ENCODE assay signal across 9 mouse cellular contexts in genomic region chr11:53486822-53487594, GRCm38 (mm10). TPM values are rescaled to one million over a fixed set of nuclear protein-coding genes. Genes with fewer than 3 reads are reported as not detected.
DNase-seq lines count a peak whose midpoint lies in the region; ATAC-seq and TF ChIP-seq lines count a peak whose summit lies in the region.
"Had no signal": no experiment of that assay in that cellular context is flagged by ENCODE, and none has a peak within 500 bp of the region (broad histone marks: within the 10 kb centered on the region; RNA-seq: fewer than 3 reads in every experiment).

No protein-coding gene starts in this region.

- peaks cover 56% of the 10 kb centered on the region for H3K27me3 ChIP-seq in forebrain, embryonic 12.5 days
- no peaks in the 10 kb centered on the region for H3K27me3 ChIP-seq in kidney, postnatal 0 days (ENCODE audit: insufficient read depth, low read length)

- DNase-seq in frontal cortex, postnatal 25 days (ENCODE audit: low spot score in 2 of 2) = no peak
- peak; percentile 60 for DNase-seq in ZHBTc4 (ENCODE audit: low read depth, low spot score)
- DNase-seq in kidney, postnatal 0 days (ENCODE audit: low spot score) = peak; percentile 61
- no peak for DNase-seq in c-Kit-positive CD71-positive TER-119-positive erythroid progenitor cells, embryonic 14.5 days (ENCODE audit: low spot score)

- H3K9me3 ChIP-seq in forebrain, embryonic 12.5 days = no peaks in the 10 kb centered on the region
- H3K9me3 ChIP-seq in kidney, postnatal 0 days (replicated peaks; ENCODE audit: low read length) = no peaks in the 10 kb centered on the region

- 0 out of 2 replicates have a peak overlapping the region, but pooled peaks have one; percentile 21 for H3K9ac ChIP-seq in forebrain, embryonic 12.5 days
- H3K9ac ChIP-seq in kidney, postnatal 0 days (ENCODE audit: low read depth, low read length) = no peak overlapping the region

- peaks cover 11% of the 10 kb centered on the region for H3K4me1 ChIP-seq in forebrain, embryonic 12.5 days
- H3K4me1 ChIP-seq in kidney, postnatal 0 days (replicated peaks; ENCODE audit: insufficient read depth, low read length) = 0 out of 2 replicates have a peak, but pooled peaks cover 2% of the 10 kb centered on the region

- H3K4me2 ChIP-seq in forebrain, embryonic 12.5 days = peak overlapping the region; percentile 44
- peak overlapping the region; percentile 46 for H3K4me2 ChIP-seq in kidney, postnatal 0 days (ENCODE audit: low read length)

- ATAC-seq in frontal cortex, adult (ENCODE audit: low TSS enrichment) = peak; percentile 78
- ATAC-seq in forebrain, embryonic 12.5 days (ENCODE audit: low FRiP score) = 0 out of 2 replicates have a peak, but pooled peaks have one; percentile 51
- ATAC-seq in kidney, postnatal 0 days (replicated peaks; ENCODE audit: low FRiP score, low read depth) = peak; percentile 87
- peak; percentile 38 for ATAC-seq in megakaryocyte-erythroid progenitor cell, adult 5-6 weeks (replicated peaks; ENCODE audit: low FRiP score, low TSS enrichment, poor library complexity, severe bottlenecking)
- ATAC-seq in monocyte, adult 5-6 weeks (replicated peaks; ENCODE audit: insufficient number of reproducible peaks, low FRiP score, low TSS enrichment, poor library complexity, severe bottlenecking) = no peak

- no peaks in the 10 kb centered on the region for H3K36me3 ChIP-seq in forebrain, embryonic 12.5 days (replicated peaks)
- no peaks in the 10 kb centered on the region for H3K36me3 ChIP-seq in kidney, postnatal 0 days (ENCODE audit: insufficient read depth, low read length)

- 17% methylated on average over 27 of the region's 27 CpGs for WGBS in forebrain, embryonic 12.5 days
- 9% methylated on average over 27 of the region's 27 CpGs for WGBS in kidney, postnatal 0 days

- peak overlapping the region; percentile 2 for H3K4me3 ChIP-seq in forebrain, embryonic 12.5 days (replicated peaks)
- peak overlapping the region; percentile 13; the same call in 1 of the 2 replicates for H3K4me3 ChIP-seq in kidney, postnatal 0 days (replicated peaks; ENCODE audit: low read depth, low read length)

- H3K27ac ChIP-seq in forebrain, embryonic 12.5 days = no peak overlapping the region
- no peak overlapping the region for H3K27ac ChIP-seq in kidney, postnatal 0 days

- TF ChIP-seq CTCF in kidney, postnatal 0 days (IDR thresholded peaks at IDR 0.05; ENCODE audit: low read depth) = no peak

RNA-seq across cellular contexts. Expression of gene Sowaha, which starts 6.9 kb away (rescaled TPM):
- polyA plus RNA-seq in forebrain, embryonic 12.5 days (2016; fragmentation: Nextera tagmentation; extraction: Ambion mirVana) = 1.1 and 1.6 TPM in 2 replicates
- 0.26 and 0.39 TPM in 2 replicates for polyA plus RNA-seq in kidney, postnatal 0 days (2015; fragmentation: Nextera tagmentation; extraction: Ambion mirVana)
- 3.9 and 7.0 TPM in 2 replicates for total RNA-seq in megakaryocyte-erythroid progenitor cell, adult 5-6 weeks (2014; fragmentation: Nextera tagmentation)
- total RNA-seq in megakaryocyte-erythroid progenitor cell, adult 5-6 weeks (2017) = 3.7 and 4.7 TPM in 2 replicates
- total RNA-seq in monocyte, adult 5-6 weeks (2017) = not detected in 3 replicates

RNA-seq across cellular contexts. Expression of gene Gm9945, which starts 7.0 kb away (rescaled TPM):
- 0.29 TPM in 1 of 2 replicates, not detected in the other for polyA plus RNA-seq in forebrain, embryonic 12.5 days (2016; fragmentation: Nextera tagmentation; extraction: Ambion mirVana)
- polyA plus RNA-seq in kidney, postnatal 0 days (2015; fragmentation: Nextera tagmentation; extraction: Ambion mirVana) = not detected in 2 replicates
- total RNA-seq in megakaryocyte-erythroid progenitor cell, adult 5-6 weeks (2014; fragmentation: Nextera tagmentation) = not detected in 2 replicates
- total RNA-seq in megakaryocyte-erythroid progenitor cell, adult 5-6 weeks (2017) = not detected in 2 replicates
- not detected in 3 replicates for total RNA-seq in monocyte, adult 5-6 weeks (2017)

RNA-seq across cellular contexts. Expression of gene Gm9837, which starts 16.7 kb away (rescaled TPM):
- not detected in 2 replicates for polyA plus RNA-seq in forebrain, embryonic 12.5 days (2016; fragmentation: Nextera tagmentation; extraction: Ambion mirVana)
- not detected in 2 replicates for polyA plus RNA-seq in kidney, postnatal 0 days (2015; fragmentation: Nextera tagmentation; extraction: Ambion mirVana)
- not detected in 2 replicates for total RNA-seq in megakaryocyte-erythroid progenitor cell, adult 5-6 weeks (2014; fragmentation: Nextera tagmentation)
- total RNA-seq in megakaryocyte-erythroid progenitor cell, adult 5-6 weeks (2017) = not detected in 2 replicates
- total RNA-seq in monocyte, adult 5-6 weeks (2017) = not detected in 3 replicates
- total RNA-seq: left cerebral cortex, postnatal 25 days had no signal

RNA-seq across cellular contexts. Expression of gene Shroom1, which starts 30.0 kb away (rescaled TPM):
- polyA plus RNA-seq in forebrain, embryonic 12.5 days (2016; fragmentation: Nextera tagmentation; extraction: Ambion mirVana) = 1.8 and 2.0 TPM in 2 replicates
- 1.1 and 1.2 TPM in 2 replicates for polyA plus RNA-seq in kidney, postnatal 0 days (2015; fragmentation: Nextera tagmentation; extraction: Ambion mirVana)
- not detected in 2 replicates for total RNA-seq in megakaryocyte-erythroid progenitor cell, adult 5-6 weeks (2014; fragmentation: Nextera tagmentation)
- not detected in 2 replicates for total RNA-seq in megakaryocyte-erythroid progenitor cell, adult 5-6 weeks (2017)
- not detected in 3 replicates for total RNA-seq in monocyte, adult 5-6 weeks (2017)

RNA-seq across cellular contexts. Expression of gene Gm10447, which starts 30.1 kb away (rescaled TPM):
- polyA plus RNA-seq in forebrain, embryonic 12.5 days (2016; fragmentation: Nextera tagmentation; extraction: Ambion mirVana) = 0.13 and 0.14 TPM in 2 replicates
- polyA plus RNA-seq in kidney, postnatal 0 days (2015; fragmentation: Nextera tagmentation; extraction: Ambion mirVana) = 0.08 and 0.14 TPM in 2 replicates
- not detected in 2 replicates for total RNA-seq in megakaryocyte-erythroid progenitor cell, adult 5-6 weeks (2014; fragmentation: Nextera tagmentation)
- not detected in 2 replicates for total RNA-seq in megakaryocyte-erythroid progenitor cell, adult 5-6 weeks (2017)
- not detected in 3 replicates for total RNA-seq in monocyte, adult 5-6 weeks (2017)

Comparison
In these comparisons a context has a peak if more than half of its experiments do, and no peak if none do; other contexts are left out.
1. DNase-seq: peak in ZHBTc4 (single experiment) and kidney, postnatal 0 days (single experiment); none in frontal cortex, postnatal 25 days (0 of 2) and c-Kit-positive CD71-positive TER-119-positive erythroid progenitor cells, embryonic 14.5 days (single experiment).